Mouse (Mus musculus): Measurements from ENCODE around the gene Atxn7l3.

Atxn7l3 gene

DNA sequence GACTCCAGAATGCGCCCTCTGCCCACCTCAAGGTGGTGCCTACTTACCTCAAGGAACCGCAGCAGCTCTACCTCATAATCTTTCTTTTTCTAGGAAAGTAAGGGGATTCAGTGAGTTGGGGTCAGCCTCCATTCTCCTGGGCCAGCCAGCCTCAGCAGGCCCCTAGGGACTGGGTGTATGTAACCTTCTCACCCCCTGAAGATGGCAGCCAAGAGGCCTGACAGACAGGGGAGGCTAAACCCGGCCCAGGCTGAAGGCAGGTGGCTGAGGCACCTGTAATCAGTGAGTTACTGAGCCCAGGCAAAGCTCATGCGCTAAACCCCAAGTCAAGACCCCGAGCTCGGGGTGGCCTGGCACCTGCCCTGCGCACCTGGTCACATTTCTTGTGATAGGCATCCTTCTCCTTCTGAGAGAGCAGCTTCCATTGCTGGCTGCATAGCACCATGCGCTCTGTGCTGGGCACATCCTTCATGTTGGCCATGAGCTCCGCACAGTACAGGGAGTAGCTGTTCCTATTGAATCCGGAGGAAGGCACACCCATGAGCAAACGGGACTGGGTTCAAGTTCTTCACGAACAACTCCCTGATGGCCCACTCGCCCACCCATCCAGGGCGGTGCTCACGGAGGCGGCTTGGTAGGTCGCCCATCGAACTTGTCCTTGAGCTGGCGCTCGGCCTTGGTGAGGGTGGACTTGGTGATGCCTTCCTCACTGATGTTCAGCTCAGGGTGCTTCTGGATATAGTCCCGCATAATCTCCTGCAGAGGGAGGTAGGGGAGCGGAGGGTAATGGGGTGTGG, 13.6 kb upstream of the Atxn7l3 start:
- peaks cover 99% of the 10 kb centered on the region for H3K36me3 ChIP-seq (ENCODE audit: insufficient read depth, low read length)
- H3K27me3 ChIP-seq (ENCODE audit: insufficient read depth, low read length): no peaks in the 10 kb centered on the region
- no peaks in the 10 kb centered on the region for H3K9me3 ChIP-seq (ENCODE audit: low read length)
- TF ChIP-seq NANOG (IDR thresholded peaks at IDR 0.05; ENCODE audit: borderline replicate concordance, low read length) (no peak), CTCF (conservative IDR thresholded peaks at IDR 0.05; ENCODE audit: low read length) (no peak), POU5F1 (IDR thresholded peaks at IDR 0.05; ENCODE audit: borderline replicate concordance, low read length) (no peak)
- H3K4me1 ChIP-seq (replicated peaks; ENCODE audit: low read depth, low read length): peaks cover 96% of the 10 kb centered on the region
- H3K4me3 ChIP-seq (replicated peaks; ENCODE audit: low read length): peak overlapping the region; percentile 80

DNA sequence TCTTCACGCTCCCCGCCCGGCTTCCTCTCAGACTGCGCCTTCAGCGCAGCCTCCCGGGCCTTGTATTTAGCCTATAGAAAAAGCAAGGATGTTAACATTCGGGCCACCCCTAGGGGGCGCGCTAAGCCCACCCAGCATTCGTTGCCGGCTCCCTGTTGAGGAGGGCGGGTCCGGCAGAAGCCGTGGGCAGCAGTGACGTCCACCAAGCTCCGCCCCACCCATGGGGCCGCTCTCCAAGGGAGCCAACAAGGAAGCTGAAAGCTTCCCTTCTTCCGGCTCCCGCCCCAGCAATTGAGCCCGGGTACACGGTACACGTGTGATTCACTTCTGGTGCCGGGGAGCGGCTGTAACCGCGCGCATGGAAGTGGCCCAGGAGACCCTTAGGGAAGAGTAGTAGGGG, 12.5 kb upstream of the Atxn7l3 start:
- H3K36me3 ChIP-seq (ENCODE audit: insufficient read depth, low read length): peaks cover 89% of the 10 kb centered on the region
- peak overlapping the region; percentile 80 for H3K4me3 ChIP-seq (replicated peaks; ENCODE audit: low read length)
- no peaks in the 10 kb centered on the region for H3K27me3 ChIP-seq (ENCODE audit: insufficient read depth, low read length)
- TF ChIP-seq CTCF (conservative IDR thresholded peaks at IDR 0.05; ENCODE audit: low read length): peak; percentile 86
- no peak for TF ChIP-seq NANOG (IDR thresholded peaks at IDR 0.05; ENCODE audit: borderline replicate concordance, low read length)
- TF ChIP-seq POU5F1 (IDR thresholded peaks at IDR 0.05; ENCODE audit: borderline replicate concordance, low read length): no peak
- H3K4me1 ChIP-seq (replicated peaks; ENCODE audit: low read depth, low read length): peaks cover 95% of the 10 kb centered on the region
- no peaks in the 10 kb centered on the region for H3K9me3 ChIP-seq (ENCODE audit: low read length)

DNA sequence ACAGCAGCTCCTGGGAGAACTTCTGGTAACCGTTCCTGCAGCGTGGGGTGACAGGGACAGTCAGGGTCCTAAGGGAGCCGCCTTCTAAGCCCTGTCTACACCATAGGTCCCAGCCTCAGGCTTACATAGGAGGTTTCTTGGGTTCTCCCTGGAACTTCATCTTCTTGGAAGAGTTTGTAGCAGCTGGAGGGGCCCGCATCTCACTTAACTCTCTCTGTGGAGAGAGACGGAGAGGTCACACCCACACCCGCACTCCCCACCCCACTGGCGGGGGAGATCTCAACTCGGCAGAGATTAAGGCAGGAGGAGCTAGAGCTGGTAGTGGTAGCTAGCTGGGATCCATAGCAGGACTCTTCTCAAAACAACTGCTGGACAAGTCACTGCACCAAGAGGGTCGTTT, 11.7 kb upstream of the Atxn7l3 start:
- peaks cover 81% of the 10 kb centered on the region for H3K36me3 ChIP-seq (ENCODE audit: insufficient read depth, low read length)
- no peaks in the 10 kb centered on the region for H3K9me3 ChIP-seq (ENCODE audit: low read length)
- TF ChIP-seq NANOG (IDR thresholded peaks at IDR 0.05; ENCODE audit: borderline replicate concordance, low read length): no peak
- no peak for TF ChIP-seq POU5F1 (IDR thresholded peaks at IDR 0.05; ENCODE audit: borderline replicate concordance, low read length)
- no peak for TF ChIP-seq CTCF (conservative IDR thresholded peaks at IDR 0.05; ENCODE audit: low read length)

DNA sequence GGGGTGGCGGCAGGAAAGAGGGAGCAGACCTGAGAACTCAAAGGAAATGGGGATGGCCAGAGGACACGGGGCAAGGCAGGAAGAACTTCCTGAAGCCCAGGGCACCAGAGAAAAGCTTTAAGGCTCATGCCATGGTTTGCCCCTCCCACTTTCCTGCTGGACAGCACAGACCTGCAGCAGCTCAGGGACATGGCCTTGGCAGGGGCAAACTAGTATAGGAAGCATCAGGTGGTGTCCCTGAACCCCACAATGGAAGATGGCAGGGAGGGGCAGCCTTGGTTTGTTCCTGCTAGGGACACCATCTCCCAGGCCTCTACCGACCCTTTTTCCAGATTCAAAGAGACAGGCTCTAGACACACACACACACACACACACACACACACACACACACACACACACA, 8.9 kb upstream of the Atxn7l3 start:
- Histone ChIP-seq H3K27me3 (ENCODE audit: insufficient read depth, low read length) (no peaks in the 10 kb centered on the region), H3K36me3 (ENCODE audit: insufficient read depth, low read length) (peaks cover 53% of the 10 kb centered on the region), H3K4me1 (replicated peaks; ENCODE audit: low read depth, low read length) (peaks cover 67% of the 10 kb centered on the region), H3K9me3 (ENCODE audit: low read length) (no peaks in the 10 kb centered on the region), H3K4me3 (replicated peaks; ENCODE audit: low read length) (no peak overlapping the region)
- TF ChIP-seq NANOG (IDR thresholded peaks at IDR 0.05; ENCODE audit: borderline replicate concordance, low read length): no peak
- TF ChIP-seq POU5F1 (IDR thresholded peaks at IDR 0.05; ENCODE audit: borderline replicate concordance, low read length): no peak
- no peak for TF ChIP-seq CTCF (conservative IDR thresholded peaks at IDR 0.05; ENCODE audit: low read length)

More for the DNA sequence above, 11.7 kb upstream of the Atxn7l3 start:
- H3K4me1 ChIP-seq (replicated peaks; ENCODE audit: low read depth, low read length): peaks cover 91% of the 10 kb centered on the region
- 0 out of 2 replicates have a peak overlapping the region, but pooled peaks have one; percentile 17 for H3K4me3 ChIP-seq (replicated peaks; ENCODE audit: low read length)
- H3K27me3 ChIP-seq (ENCODE audit: insufficient read depth, low read length): no peaks in the 10 kb centered on the region

DNA sequence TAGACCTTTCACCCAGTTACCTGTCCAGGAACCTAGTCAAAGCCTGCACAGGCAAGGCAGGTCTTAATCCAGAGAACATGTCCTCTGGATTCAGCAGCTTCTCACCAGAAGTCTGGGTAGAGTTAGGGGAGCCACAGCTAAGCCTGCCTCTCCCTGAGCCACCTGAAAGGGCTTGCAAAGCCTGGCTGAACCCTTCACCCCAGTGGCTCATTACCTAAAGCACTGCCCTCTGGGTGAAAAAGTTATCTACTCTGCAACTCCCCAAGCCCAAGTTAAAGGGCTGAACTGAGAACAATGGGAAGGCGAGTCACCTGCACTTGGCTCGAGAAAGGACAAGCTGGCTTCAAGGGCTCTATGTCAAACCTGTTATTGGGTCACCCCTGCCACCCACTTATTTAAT, 7.7 kb upstream of the Atxn7l3 start:
- no peak overlapping the region for H3K4me3 ChIP-seq (replicated peaks; ENCODE audit: low read length)
- no peaks in the 10 kb centered on the region for H3K27me3 ChIP-seq (ENCODE audit: insufficient read depth, low read length)
- H3K9me3 ChIP-seq (ENCODE audit: low read length): no peaks in the 10 kb centered on the region
- peaks cover 61% of the 10 kb centered on the region for H3K4me1 ChIP-seq (replicated peaks; ENCODE audit: low read depth, low read length)
- TF ChIP-seq POU5F1 (IDR thresholded peaks at IDR 0.05; ENCODE audit: borderline replicate concordance, low read length) (no peak), NANOG (IDR thresholded peaks at IDR 0.05; ENCODE audit: borderline replicate concordance, low read length) (no peak), CTCF (conservative IDR thresholded peaks at IDR 0.05; ENCODE audit: low read length) (no peak)
- peaks cover 41% of the 10 kb centered on the region for H3K36me3 ChIP-seq (ENCODE audit: insufficient read depth, low read length)

DNA sequence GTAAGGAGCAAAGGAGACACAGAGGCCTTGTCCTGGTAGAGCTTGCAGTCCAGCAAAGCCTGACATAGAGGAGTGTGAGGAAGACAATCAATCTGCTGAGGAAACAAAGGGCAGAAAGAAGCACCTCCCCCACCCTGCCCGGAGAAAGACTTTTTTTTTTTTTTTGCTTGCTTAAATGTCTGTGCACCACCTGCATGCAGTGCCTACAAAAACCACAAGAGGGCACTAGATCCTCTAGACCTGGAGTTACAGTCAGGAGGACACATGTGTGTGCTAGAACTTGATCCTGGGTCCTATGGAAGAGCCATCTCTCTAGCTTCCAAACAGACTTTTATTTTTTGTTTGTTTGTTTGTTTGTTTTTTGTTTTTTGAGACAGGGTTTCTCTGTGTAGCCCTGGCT, 3.4 kb upstream of the Atxn7l3 start:
- Histone ChIP-seq H3K36me3 (ENCODE audit: insufficient read depth, low read length) (peaks cover 6% of the 10 kb centered on the region), H3K4me3 (replicated peaks; ENCODE audit: low read length) (no peak overlapping the region), H3K27me3 (ENCODE audit: insufficient read depth, low read length) (no peaks in the 10 kb centered on the region), H3K4me1 (replicated peaks; ENCODE audit: low read depth, low read length) (peaks cover 47% of the 10 kb centered on the region), H3K9me3 (ENCODE audit: low read length) (no peaks in the 10 kb centered on the region)
- TF ChIP-seq POU5F1 (IDR thresholded peaks at IDR 0.05; ENCODE audit: borderline replicate concordance, low read length): no peak
- TF ChIP-seq NANOG (IDR thresholded peaks at IDR 0.05; ENCODE audit: borderline replicate concordance, low read length): no peak
- peak; percentile 98 for TF ChIP-seq CTCF (conservative IDR thresholded peaks at IDR 0.05; ENCODE audit: low read length)

DNA sequence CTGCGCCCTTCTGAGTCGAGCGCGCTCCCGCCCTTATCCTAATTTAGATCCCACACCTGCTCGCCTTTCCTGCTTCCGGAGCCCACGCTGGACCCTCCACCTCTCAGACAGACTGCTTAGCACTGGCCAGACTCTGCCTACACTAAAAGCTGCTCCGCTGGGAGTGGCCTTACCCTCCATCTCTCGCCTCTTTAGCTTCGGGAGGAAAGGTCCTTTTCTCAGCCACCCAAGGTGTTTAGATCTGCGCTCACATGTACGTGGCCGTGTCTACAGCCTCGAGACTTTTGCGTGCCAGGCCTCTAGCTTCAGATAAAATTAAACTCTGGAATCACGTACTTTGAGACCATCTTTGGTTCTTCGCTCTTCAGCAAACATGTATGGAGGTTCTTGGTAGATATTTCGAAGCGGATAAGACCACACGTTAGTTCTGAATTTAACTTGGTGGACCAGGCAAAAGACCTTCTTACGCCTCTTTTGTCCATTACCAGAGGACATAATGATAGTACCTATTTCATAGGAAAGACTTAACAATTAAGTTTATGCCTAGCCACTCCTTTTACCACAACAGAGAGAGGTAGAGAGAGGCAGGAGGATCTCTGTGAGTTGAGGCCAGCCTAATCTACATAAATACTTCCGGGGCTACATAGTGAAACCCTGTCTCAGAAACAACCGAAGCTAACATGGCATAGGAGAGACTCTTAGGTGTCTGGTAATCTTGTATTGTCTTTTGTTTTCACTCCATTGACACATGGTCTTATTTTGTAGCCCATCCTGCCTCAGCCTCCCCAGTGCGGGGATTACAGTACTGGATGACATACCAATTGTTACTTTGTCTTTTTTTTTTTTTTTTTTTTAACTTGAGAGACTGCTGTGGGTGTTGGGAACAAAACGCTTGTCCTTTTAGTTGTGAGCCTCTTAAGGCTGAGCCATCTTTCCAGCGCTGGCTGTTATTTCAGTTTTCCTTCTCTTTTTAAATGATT, 1.4 kb upstream of the Atxn7l3 start:
- Histone ChIP-seq H3K9me3 (ENCODE audit: low read length) (no peaks in the 10 kb centered on the region), H3K27me3 (ENCODE audit: insufficient read depth, low read length) (no peaks in the 10 kb centered on the region), H3K4me3 (replicated peaks; ENCODE audit: low read length) (peak overlapping the region; percentile 92), H3K36me3 (ENCODE audit: insufficient read depth, low read length) (peaks cover 25% of the 10 kb centered on the region), H3K4me1 (replicated peaks; ENCODE audit: low read depth, low read length) (peaks cover 53% of the 10 kb centered on the region)
- TF ChIP-seq NANOG (IDR thresholded peaks at IDR 0.05; ENCODE audit: borderline replicate concordance, low read length) (no peak), POU5F1 (IDR thresholded peaks at IDR 0.05; ENCODE audit: borderline replicate concordance, low read length) (no peak; the same call in 1 of the 2 replicates), CTCF (conservative IDR thresholded peaks at IDR 0.05; ENCODE audit: low read length) (no peak)

Data from E14TG2a.4 (cell line).